Mouse (Mus musculus) heart, embryonic 14.5 days (tissue): Measurements from ENCODE around the gene Rph3al. TPM values are rescaled to one million over a fixed set of nuclear protein-coding genes. Genes with fewer than 3 reads are reported as not detected.

Experiments
- ATAC-seq: fragments of 200-750 bp; cut with Nextera tagmentation; 2 replicates; pipeline ENCODE4 v1.8.0; 2017; ENCODE audit warnings: low read depth, moderate TSS enrichment; ENCODE audit not compliant: insufficient number of reproducible peaks, insufficient read depth, low FRiP score
- H3K27ac ChIP-seq, 2 experiments: fragments of 200-500 bp in 1 of 2; fragments of 300-500 bp in 1 of 2; sonication (generic) in 1 of 2; replicated peaks in 1 of 2; 2 replicates each; pipeline ENCODE4 v1.5.1; 2012 to 2014; ENCODE audit warnings: low read depth in 2 of 2, low read length in 2 of 2, control low read depth in 1 of 2, mild to moderate bottlenecking in 1 of 2, mixed read lengths in 1 of 2; ENCODE audit not compliant: control insufficient read depth in 1 of 2, insufficient read depth in 1 of 2
- H3K27me3 ChIP-seq: fragments of 300-500 bp; sonication (generic); 2 replicates; pipeline ENCODE4 v1.6.1; 2014; ENCODE audit warnings: mild to moderate bottlenecking, low read length, control low read depth; ENCODE audit not compliant: control insufficient read depth, insufficient read depth
- H3K36me3 ChIP-seq: fragments of 300-500 bp; sonication (generic); 2 replicates; pipeline ENCODE4 v1.6.1; 2014; ENCODE audit warnings: mild to moderate bottlenecking, control low read depth, low read length, mixed read lengths; ENCODE audit not compliant: control insufficient read depth, insufficient read depth
- H3K4me1 ChIP-seq, 2 experiments: fragments of 200-500 bp in 1 of 2; fragments of 300-500 bp in 1 of 2; sonication (generic) in 1 of 2; 2 replicates each; pipeline ENCODE4 v1.6.1; 2012 to 2014; ENCODE audit warnings: low read length in 2 of 2, control low read depth in 1 of 2, mixed read lengths in 1 of 2; ENCODE audit not compliant: control insufficient read depth in 2 of 2, insufficient read depth in 2 of 2
- H3K4me2 ChIP-seq: fragments of 300-500 bp; sonication (generic); 2 replicates; pipeline ENCODE4 v1.6.1; 2014; ENCODE audit warnings: mild to moderate bottlenecking, low read length
- H3K4me3 ChIP-seq, 2 experiments: fragments of 200-500 bp in 1 of 2; fragments of 300-500 bp in 1 of 2; sonication (generic) in 1 of 2; 2 replicates each; pipeline ENCODE4 v1.5.1; 2012 to 2014; ENCODE audit warnings: low read length in 2 of 2, mild to moderate bottlenecking in 2 of 2, control low read depth in 1 of 2, low read depth in 1 of 2, moderate library complexity in 1 of 2; ENCODE audit not compliant: control insufficient read depth in 1 of 2, insufficient read depth in 1 of 2
- H3K9ac ChIP-seq: fragments of 300-500 bp; sonication (generic); 2 replicates; pipeline ENCODE4 v1.6.1; 2014; ENCODE audit warnings: mild to moderate bottlenecking, low read length
- H3K9me3 ChIP-seq: fragments of 300-500 bp; sonication (generic); 2 replicates; pipeline ENCODE4 v1.6.1; 2016; ENCODE audit warnings: low read length, control low read depth; ENCODE audit not compliant: control insufficient read depth
- WGBS: fragments of 180-500 bp; shearing (Covaris S2); extraction: QIAGEN DNeasy Blood & Tissue Kit; methylation state at CpG from one replicate; pipeline ENCODE4 v1.1.7; 2014; 5-methylcytosine and 5-hydroxymethylcytosine counted together
- polyA plus RNA-seq: library from polyadenylated mRNA; unstranded; fragments of >200 nt; fragmentation: Nextera tagmentation; extraction: Ambion mirVana; gene quantifications from 2 replicates; pipeline ENCODE4 v1.2.1, GENCODE M21; 2014

The Rph3al gene
- polyA plus RNA-seq, 1 experiment from 2014 or later, result 7.3 TPM

- Histone ChIP-seq H3K27me3 (no peaks in the 10 kb centered on the region), H3K4me3 (no peak overlapping the region), H3K9ac (no peak overlapping the region), H3K9me3 (no peaks in the 10 kb centered on the region), H3K36me3 (no peaks in the 10 kb centered on the region), H3K27ac (no peak overlapping the region), H3K4me2 (no peak overlapping the region), H3K4me1 (peaks cover 16 to 26% of the 10 kb centered on the region in 2 experiments)
- no peak for ATAC-seq
- 89% methylated on average over 3 of the region's 3 CpGs for WGBS
These were observed 127.7 kb downstream of the Rph3al start for GRCm38 (mm10) chr11:75810526-75810925.

GRCm38 (mm10) chr11:75807486-75807885 lies 130.7 kb downstream of the Rph3al start:
- Histone ChIP-seq H3K4me1 (peaks cover 8 to 11% of the 10 kb centered on the region in 2 experiments), H3K4me3 (no peak overlapping the region), H3K9ac (no peak overlapping the region), H3K27me3 (no peaks in the 10 kb centered on the region), H3K4me2 (no peak overlapping the region), H3K27ac (no peak overlapping the region), H3K36me3 (no peaks in the 10 kb centered on the region), H3K9me3 (no peaks in the 10 kb centered on the region)
- no peak for ATAC-seq
- 42% methylated on average over 5 of the region's 5 CpGs for WGBS

GRCm38 (mm10) chr11:75801771-75802550 lies 136.3 kb downstream of the Rph3al start:
- Histone ChIP-seq H3K4me2 (no peak overlapping the region), H3K4me1 (no peaks in the 10 kb centered on the region)
- 81% methylated on average over 7 of the region's 7 CpGs for WGBS

GRCm38 (mm10) chr11:75801369-75801768 lies 136.9 kb downstream of the Rph3al start:
- 73% methylated on average over 4 of the region's 4 CpGs for WGBS
- ATAC-seq, result no peak; the same call in 1 of the 2 replicates

More at GRCm38 (mm10) chr11:75801771-75802550, 136.3 kb downstream of the Rph3al start:
- ATAC-seq, result no peak
- Histone ChIP-seq H3K27me3 (peaks cover 18% of the 10 kb centered on the region), H3K36me3 (no peaks in the 10 kb centered on the region), H3K9ac (no peak overlapping the region), H3K4me3 (no peak overlapping the region), H3K27ac (no peak overlapping the region), H3K9me3 (no peaks in the 10 kb centered on the region)

GRCm38 (mm10) chr11:75796536-75797246 lies 141.5 kb downstream of the Rph3al start:
- Histone ChIP-seq H3K4me1 (peaks cover 0 to 10% of the 10 kb centered on the region in 2 experiments; a peak in 1 of 4 replicates), H3K4me3 (no peak overlapping the region), H3K27ac (no peak overlapping the region), H3K4me2 (no peak overlapping the region), H3K36me3 (no peaks in the 10 kb centered on the region), H3K9me3 (no peaks in the 10 kb centered on the region), H3K27me3 (peaks cover 68% of the 10 kb centered on the region), H3K9ac (no peak overlapping the region)
- WGBS, result 68% methylated on average over 13 of the region's 13 CpGs
- ATAC-seq, result no peak

More at GRCm38 (mm10) chr11:75801369-75801768, 136.9 kb downstream of the Rph3al start:
- no peak overlapping the region for H3K9ac ChIP-seq
- no peak overlapping the region for H3K4me3 ChIP-seq
- no peaks in the 10 kb centered on the region for H3K4me1 ChIP-seq
- no peak overlapping the region for H3K27ac ChIP-seq
- H3K27me3 ChIP-seq, result peaks cover 24% of the 10 kb centered on the region
- H3K36me3 ChIP-seq, result no peaks in the 10 kb centered on the region
- H3K9me3 ChIP-seq, result no peaks in the 10 kb centered on the region
- H3K4me2 ChIP-seq, result no peak overlapping the region

GRCm38 (mm10) chr11:75796029-75796445 lies 142.2 kb downstream of the Rph3al start, which contains the start of gene Doc2b:
Doc2b (minus strand) TSS chr11:75796049.
- Histone ChIP-seq H3K9ac (peak within 1 kb of the TSS; percentile 64), H3K9me3 (no peaks in the 10 kb centered on the region), H3K27me3 (peaks cover 68% of the 10 kb centered on the region), H3K27ac (no peak within 1 kb of the TSS), H3K4me1 (peaks cover 0 to 10% of the 10 kb centered on the region in 2 experiments; a peak in 1 of 4 replicates), H3K4me3 (peak within 1 kb of the TSS; percentile 39 to 49), H3K4me2 (peak within 1 kb of the TSS; percentile 73), H3K36me3 (no peaks in the 10 kb centered on the region)
- no peak for ATAC-seq
- 4% methylated on average over 35 of the region's 37 CpGs for WGBS

- no peak for ATAC-seq
- Histone ChIP-seq H3K27me3 (peaks cover 68% of the 10 kb centered on the region), H3K4me2 (peak overlapping the region; percentile 73), H3K27ac (no peak overlapping the region), H3K36me3 (no peaks in the 10 kb centered on the region), H3K4me3 (peak overlapping the region; percentile 39 to 49), H3K9ac (peak overlapping the region; percentile 64), H3K9me3 (no peaks in the 10 kb centered on the region), H3K4me1 (peaks cover 0 to 10% of the 10 kb centered on the region in 2 experiments; a peak in 1 of 4 replicates)
- WGBS, result 2% methylated on average over 37 of the region's 42 CpGs
These were observed 142.9 kb downstream of the Rph3al start for GRCm38 (mm10) chr11:75795321-75795636.
